Mouse (Mus musculus) midbrain, embryonic 11.5 days (tissue): ENCODE data around the gene Smad6. TPM values are rescaled to one million over a fixed set of nuclear protein-coding genes. Genes with fewer than 3 reads are reported as not detected.

Experiments
- ATAC-seq: fragments of 200-750 bp; cut with Nextera tagmentation; 2 replicates; pipeline ENCODE4 v1.8.0; 2017; ENCODE audit warnings: moderate TSS enrichment, moderate library complexity; ENCODE audit not compliant: low FRiP score
- DNase-seq: peaks from one replicate; pipeline ENCODE4 v3.0.0; 2015; ENCODE audit warnings: low spot score; ENCODE audit errors: missing footprints
- H3K27ac ChIP-seq: fragments of 300-500 bp; sonication (generic); 2 replicates; pipeline ENCODE4 v1.5.1; 2014; ENCODE audit warnings: low read depth, low read length
- H3K27me3 ChIP-seq: fragments of 300-500 bp; sonication (generic); 2 replicates; pipeline ENCODE4 v1.6.1; 2014; ENCODE audit warnings: mild to moderate bottlenecking, low read length, moderate library complexity, mixed read lengths; ENCODE audit not compliant: control insufficient read depth, insufficient read depth
- H3K36me3 ChIP-seq: fragments of 300-500 bp; sonication (generic); 2 replicates; pipeline ENCODE4 v1.6.1; 2014; ENCODE audit warnings: mild to moderate bottlenecking, low read length, moderate library complexity, mixed read lengths; ENCODE audit not compliant: control insufficient read depth, insufficient read depth
- H3K4me1 ChIP-seq: fragments of 300-500 bp; sonication (generic); 2 replicates; pipeline ENCODE4 v1.6.1; 2014; ENCODE audit warnings: low read length; ENCODE audit not compliant: control insufficient read depth, insufficient read depth
- H3K4me2 ChIP-seq: fragments of 300-500 bp; sonication (generic); 2 replicates; pipeline ENCODE4 v1.6.1; 2014; ENCODE audit warnings: mild to moderate bottlenecking, moderate library complexity
- H3K4me3 ChIP-seq: fragments of 300-500 bp; sonication (generic); 2 replicates; pipeline ENCODE4 v1.5.1; 2014; ENCODE audit warnings: low read depth, low read length
- H3K9ac ChIP-seq: fragments of 300-500 bp; sonication (generic); 2 replicates; pipeline ENCODE4 v1.6.1; 2014; ENCODE audit warnings: low read length
- H3K9me3 ChIP-seq: fragments of 300-500 bp; sonication (generic); 2 replicates; pipeline ENCODE4 v1.6.1; 2016; ENCODE audit warnings: low read length; ENCODE audit not compliant: control insufficient read depth
- WGBS: fragments of 180-500 bp; shearing (Covaris S2); extraction: QIAGEN DNeasy Blood & Tissue Kit; methylation state at CpG from one replicate; pipeline ENCODE4 v1.1.7; 2014; 5-methylcytosine and 5-hydroxymethylcytosine counted together
- polyA plus RNA-seq: library from polyadenylated mRNA; unstranded; fragments of >200 nt; fragmentation: Nextera tagmentation; extraction: Ambion mirVana; gene quantifications from 2 replicates; pipeline ENCODE4 v1.2.1, GENCODE M21; 2014

Smad6 gene
- 3.9 and 4.0 TPM in 2 replicates for polyA plus RNA-seq

GRCm38 (mm10) chr9:64021853-64022561, at the start of gene Smad6:
Gene Smad6, minus strand, starts transcription at chr9:64022059.
- Histone ChIP-seq H3K27ac (peak within 1 kb of the TSS; percentile 90), H3K4me3 (peak within 1 kb of the TSS; percentile 77), H3K4me1 (peaks cover 40% of the 10 kb centered on the region), H3K27me3 (peaks cover 2% of the 10 kb centered on the region; the same call in 1 of the 2 replicates), H3K9ac (peak within 1 kb of the TSS; percentile 93), H3K9me3 (no peaks in the 10 kb centered on the region), H3K36me3 (no peaks in the 10 kb centered on the region), H3K4me2 (peak within 1 kb of the TSS; percentile 99)
- under 1% methylated on average over 60 of the region's 60 CpGs for WGBS
- DNase-seq, result peak; percentile 97
- peak; percentile 63 for ATAC-seq

GRCm38 (mm10) chr9:64070674-64071073, 48.8 kb upstream of the Smad6 start:
- H3K4me3 ChIP-seq, result no peak overlapping the region
- H3K27ac ChIP-seq, result no peak overlapping the region
- H3K4me2 ChIP-seq, result no peak overlapping the region
- no peak overlapping the region for H3K9ac ChIP-seq
- DNase-seq (peak; percentile 78), ATAC-seq (no peak)
- H3K4me1 ChIP-seq, result peaks cover 12% of the 10 kb centered on the region
- H3K27me3 ChIP-seq, result no peaks in the 10 kb centered on the region
- no peaks in the 10 kb centered on the region for H3K9me3 ChIP-seq
- H3K36me3 ChIP-seq, result no peaks in the 10 kb centered on the region
- WGBS, result 95% methylated on average over 5 of the region's 5 CpGs

- peak; percentile 79 for DNase-seq
- 86% methylated on average over 5 of the region's 5 CpGs for WGBS
These were observed 47.3 kb upstream of the Smad6 start for GRCm38 (mm10) chr9:64069131-64069530.

DNA sequence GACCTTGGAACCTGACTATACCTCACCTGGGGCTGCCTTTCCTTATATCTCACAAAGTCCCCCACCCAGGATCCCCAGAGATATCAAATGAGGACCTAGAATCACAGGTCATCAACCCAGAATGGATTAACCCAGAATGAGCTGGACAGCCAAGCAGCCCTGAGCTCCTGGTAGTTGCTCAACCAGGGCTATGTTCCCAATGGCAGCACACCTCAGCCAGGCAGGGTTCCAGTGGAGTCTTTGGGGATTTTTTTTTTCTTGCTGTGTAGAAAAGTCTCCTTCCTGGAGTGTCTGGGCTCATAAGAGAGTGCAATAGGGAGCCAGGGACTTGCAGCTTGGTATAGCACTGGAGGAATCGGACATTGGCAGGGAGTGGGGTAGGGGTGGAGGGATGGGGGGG, 46.7 kb upstream of the Smad6 start:
- Histone ChIP-seq H3K27ac (no peak overlapping the region), H3K9me3 (no peaks in the 10 kb centered on the region), H3K4me3 (no peak overlapping the region), H3K27me3 (no peaks in the 10 kb centered on the region), H3K4me1 (peaks cover 12% of the 10 kb centered on the region), H3K4me2 (no peak overlapping the region), H3K9ac (no peak overlapping the region), H3K36me3 (no peaks in the 10 kb centered on the region)
- ATAC-seq (no peak), DNase-seq (peak; percentile 79)
- 100% methylated on average over 1 of the region's 1 CpGs for WGBS

More at GRCm38 (mm10) chr9:64069131-64069530, 47.3 kb upstream of the Smad6 start:
- Histone ChIP-seq H3K27me3 (no peaks in the 10 kb centered on the region), H3K4me2 (no peak overlapping the region), H3K27ac (no peak overlapping the region), H3K9ac (no peak overlapping the region), H3K4me1 (peaks cover 12% of the 10 kb centered on the region), H3K9me3 (no peaks in the 10 kb centered on the region), H3K4me3 (no peak overlapping the region), H3K36me3 (no peaks in the 10 kb centered on the region)
- no peak for ATAC-seq

DNA sequence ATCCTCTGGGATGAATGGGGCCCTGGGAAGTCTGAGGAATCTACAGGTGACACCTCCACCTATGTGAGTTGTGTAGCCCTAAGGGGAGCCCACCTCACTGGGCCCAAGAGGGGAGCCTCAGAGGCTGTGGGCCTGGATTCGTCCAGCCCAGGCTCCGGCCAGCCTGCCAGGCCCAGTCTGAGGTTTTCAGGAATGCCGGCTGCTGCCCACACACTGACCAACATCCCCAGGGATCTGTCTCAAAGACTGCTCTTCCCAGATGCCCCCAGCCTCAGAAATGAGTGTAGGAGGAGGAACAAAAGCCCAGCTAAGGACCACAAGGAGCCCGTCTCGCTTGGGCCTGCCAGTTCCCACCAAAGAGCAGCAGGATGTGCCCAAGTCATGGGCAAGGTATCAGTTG, 45.9 kb upstream of the Smad6 start:
- ATAC-seq, result no peak
- Histone ChIP-seq H3K9ac (no peak overlapping the region), H3K36me3 (no peaks in the 10 kb centered on the region), H3K27me3 (no peaks in the 10 kb centered on the region), H3K4me3 (no peak overlapping the region), H3K27ac (no peak overlapping the region), H3K9me3 (no peaks in the 10 kb centered on the region), H3K4me2 (no peak overlapping the region), H3K4me1 (peaks cover 12% of the 10 kb centered on the region)
- 85% methylated on average over 5 of the region's 5 CpGs for WGBS
- peak; percentile 72 for DNase-seq

GRCm38 (mm10) chr9:64060033-64060539, 38.2 kb upstream of the Smad6 start:
- H3K9ac ChIP-seq, result peak overlapping the region; percentile 60
- H3K4me1 ChIP-seq, result peaks cover 21% of the 10 kb centered on the region
- H3K36me3 ChIP-seq, result no peaks in the 10 kb centered on the region
- H3K9me3 ChIP-seq, result no peaks in the 10 kb centered on the region
- peak overlapping the region; percentile 11; the same call in 1 of the 2 replicates for H3K4me3 ChIP-seq
- ATAC-seq (peak; percentile 66), DNase-seq (peak; percentile 92)
- no peaks in the 10 kb centered on the region; the same call in none of the 2 replicates for H3K27me3 ChIP-seq
- WGBS, result 4% methylated on average over 30 of the region's 30 CpGs
- H3K4me2 ChIP-seq, result peak overlapping the region; percentile 50
- no peak overlapping the region for H3K27ac ChIP-seq

DNA sequence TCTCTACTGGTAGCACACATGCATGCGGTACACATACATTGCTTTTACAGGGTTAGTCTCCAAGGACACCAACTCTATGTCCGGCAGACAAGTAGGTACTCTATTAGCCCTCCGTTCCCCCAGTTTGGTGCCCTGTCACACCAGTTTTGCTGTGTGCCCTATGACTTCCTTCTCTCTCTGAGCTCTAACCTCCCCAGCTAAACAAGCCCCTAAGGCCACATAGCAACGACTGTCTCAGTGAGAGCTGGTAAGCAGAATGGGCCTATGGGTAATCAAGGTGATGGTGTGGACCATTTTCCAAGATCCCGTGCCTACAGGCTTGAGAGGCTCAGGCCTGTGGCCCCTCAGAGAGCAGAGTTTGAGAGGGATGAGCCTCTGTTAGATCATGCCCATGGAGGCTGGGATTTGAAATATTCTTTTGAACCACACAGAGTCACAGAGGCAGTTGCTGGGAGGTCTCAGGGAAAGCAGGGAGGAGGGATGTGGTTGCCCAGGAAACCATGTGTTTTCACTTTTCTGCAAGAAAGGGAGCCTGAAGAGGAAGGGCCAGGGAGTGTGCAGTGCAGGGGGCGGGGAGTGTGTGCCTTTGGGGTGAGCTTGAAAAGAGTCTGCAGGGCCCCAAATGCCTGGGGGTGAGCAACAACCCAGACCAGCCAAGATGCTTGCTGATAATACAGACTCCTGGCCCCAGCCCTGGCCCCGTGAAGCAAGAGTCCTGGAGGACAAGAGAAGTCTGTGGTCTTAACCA, 36.2 kb upstream of the Smad6 start:
- peak; percentile 94 for DNase-seq
- peak; percentile 71 for ATAC-seq
- H3K4me2 ChIP-seq, result no peak overlapping the region
- H3K36me3 ChIP-seq, result no peaks in the 10 kb centered on the region
- peaks cover 21% of the 10 kb centered on the region for H3K4me1 ChIP-seq
- no peak overlapping the region for H3K9ac ChIP-seq
- H3K9me3 ChIP-seq, result no peaks in the 10 kb centered on the region
- H3K4me3 ChIP-seq, result no peak overlapping the region
- 47% methylated on average over 7 of the region's 7 CpGs for WGBS
- H3K27ac ChIP-seq, result peak overlapping the region; percentile 1; the same call in 1 of the 2 replicates
- no peaks in the 10 kb centered on the region; the same call in none of the 2 replicates for H3K27me3 ChIP-seq

DNA sequence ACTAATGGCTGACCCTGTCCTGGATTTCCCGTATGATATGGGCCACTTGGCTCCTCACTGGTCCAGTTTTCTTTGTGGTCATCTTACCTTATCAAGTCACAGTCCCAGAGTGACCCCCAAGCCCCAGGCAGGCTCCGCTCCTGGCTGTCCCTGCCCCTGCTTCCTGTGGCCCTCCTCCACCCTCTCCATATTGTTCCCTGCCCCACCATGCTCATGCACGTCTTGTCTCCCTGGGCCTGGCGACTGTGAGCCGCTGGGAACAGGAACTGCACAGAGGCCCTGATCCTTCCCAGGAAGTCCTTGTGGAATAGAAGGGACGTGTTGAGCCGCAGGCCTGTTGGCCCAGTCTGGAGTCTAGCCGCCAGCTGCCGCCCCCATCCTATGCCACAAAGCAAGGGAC, 33.3 kb upstream of the Smad6 start:
- H3K4me1 ChIP-seq, result peaks cover 20% of the 10 kb centered on the region
- 66% methylated on average over 9 of the region's 9 CpGs for WGBS
- no peak overlapping the region for H3K4me3 ChIP-seq
- H3K27ac ChIP-seq, result no peak overlapping the region
- no peaks in the 10 kb centered on the region for H3K9me3 ChIP-seq
- DNase-seq (no peak), ATAC-seq (no peak)
- no peak overlapping the region for H3K4me2 ChIP-seq
- no peak overlapping the region for H3K9ac ChIP-seq
- no peaks in the 10 kb centered on the region; the same call in none of the 2 replicates for H3K27me3 ChIP-seq
- H3K36me3 ChIP-seq, result no peaks in the 10 kb centered on the region

GRCm38 (mm10) chr9:64053786-64054185, 31.9 kb upstream of the Smad6 start:
- H3K4me2 ChIP-seq, result no peak overlapping the region
- H3K4me3 ChIP-seq, result no peak overlapping the region
- H3K9ac ChIP-seq, result no peak overlapping the region
- no peak for DNase-seq
- no peak for ATAC-seq
- H3K4me1 ChIP-seq, result peaks cover 17% of the 10 kb centered on the region
- 63% methylated on average over 4 of the region's 4 CpGs for WGBS
- H3K9me3 ChIP-seq, result no peaks in the 10 kb centered on the region
- H3K36me3 ChIP-seq, result no peaks in the 10 kb centered on the region
- H3K27ac ChIP-seq, result no peak overlapping the region
- no peaks in the 10 kb centered on the region; the same call in 1 of the 2 replicates for H3K27me3 ChIP-seq
